Mouse (Mus musculus): ENCODE results near the gene Rpl9. TPM values are rescaled to one million over a fixed set of nuclear protein-coding genes. Genes with fewer than 3 reads are reported as not detected.

The Rpl9 gene
- polyA plus RNA-seq, 1 experiment = 148 TPM

GRCm38 (mm10) chr5:65371551-65371950, 19.7 kb downstream of the Rpl9 start:
- H3K27ac ChIP-seq (ENCODE audit: control insufficient read depth, insufficient read depth, low read depth, low read length) = no peak overlapping the region
- no peaks in the 10 kb centered on the region for H3K27me3 ChIP-seq (ENCODE audit: control insufficient read depth, insufficient read depth, low read length)
- H3K4me1 ChIP-seq (ENCODE audit: control insufficient read depth, insufficient read depth, low read length) = no peaks in the 10 kb centered on the region
- no peak for TF ChIP-seq POLR2A (IDR thresholded peaks at IDR 0.05; ENCODE audit: control insufficient read depth, low read depth, low read length)
- no peak for TF ChIP-seq CTCF (IDR thresholded peaks at IDR 0.05; ENCODE audit: control insufficient read depth, insufficient read depth, insufficient replicate concordance, low read depth, low read length)
- H3K4me3 ChIP-seq (ENCODE audit: control insufficient read depth, low read depth, low read length) = peak overlapping the region; percentile 48; the same call in 1 of the 2 replicates
- H3K36me3 ChIP-seq (ENCODE audit: control insufficient read depth, insufficient read depth, low read length) = no peaks in the 10 kb centered on the region

- H3K27me3 ChIP-seq (ENCODE audit: control insufficient read depth, insufficient read depth, low read length) = no peaks in the 10 kb centered on the region
- TF ChIP-seq CTCF (IDR thresholded peaks at IDR 0.05; ENCODE audit: control insufficient read depth, insufficient read depth, insufficient replicate concordance, low read depth, low read length) (no peak), POLR2A (IDR thresholded peaks at IDR 0.05; ENCODE audit: control insufficient read depth, low read depth, low read length) (no peak)
- no peaks in the 10 kb centered on the region for H3K4me1 ChIP-seq (ENCODE audit: control insufficient read depth, insufficient read depth, low read length)
- no peak overlapping the region for H3K4me3 ChIP-seq (ENCODE audit: control insufficient read depth, low read depth, low read length)
- no peak overlapping the region for H3K27ac ChIP-seq (ENCODE audit: control insufficient read depth, insufficient read depth, low read depth, low read length)
- H3K36me3 ChIP-seq (ENCODE audit: control insufficient read depth, insufficient read depth, low read length) = no peaks in the 10 kb centered on the region
These were observed 23.4 kb downstream of the Rpl9 start for GRCm38 (mm10) chr5:65367837-65368236.

GRCm38 (mm10) chr5:65357771-65358170, 33.5 kb downstream of the Rpl9 start:
- H3K27me3 ChIP-seq (ENCODE audit: control insufficient read depth, insufficient read depth, low read length) = no peaks in the 10 kb centered on the region
- no peak overlapping the region for H3K27ac ChIP-seq (ENCODE audit: control insufficient read depth, insufficient read depth, low read depth, low read length)
- no peak overlapping the region for H3K4me3 ChIP-seq (ENCODE audit: control insufficient read depth, low read depth, low read length)
- H3K36me3 ChIP-seq (ENCODE audit: control insufficient read depth, insufficient read depth, low read length) = no peaks in the 10 kb centered on the region
- H3K4me1 ChIP-seq (ENCODE audit: control insufficient read depth, insufficient read depth, low read length) = no peaks in the 10 kb centered on the region
- TF ChIP-seq POLR2A (IDR thresholded peaks at IDR 0.05; ENCODE audit: control insufficient read depth, low read depth, low read length) (no peak), CTCF (IDR thresholded peaks at IDR 0.05; ENCODE audit: control insufficient read depth, insufficient read depth, insufficient replicate concordance, low read depth, low read length) (no peak)

- TF ChIP-seq CTCF (IDR thresholded peaks at IDR 0.05; ENCODE audit: control insufficient read depth, insufficient read depth, insufficient replicate concordance, low read depth, low read length) (no peak), POLR2A (IDR thresholded peaks at IDR 0.05; ENCODE audit: control insufficient read depth, low read depth, low read length) (no peak)
- H3K36me3 ChIP-seq (ENCODE audit: control insufficient read depth, insufficient read depth, low read length) = no peaks in the 10 kb centered on the region
- H3K27me3 ChIP-seq (ENCODE audit: control insufficient read depth, insufficient read depth, low read length) = no peaks in the 10 kb centered on the region
- no peak overlapping the region for H3K27ac ChIP-seq (ENCODE audit: control insufficient read depth, insufficient read depth, low read depth, low read length)
- H3K4me3 ChIP-seq (ENCODE audit: control insufficient read depth, low read depth, low read length) = no peak overlapping the region
- H3K4me1 ChIP-seq (ENCODE audit: control insufficient read depth, insufficient read depth, low read length) = no peaks in the 10 kb centered on the region
These were observed 34.4 kb downstream of the Rpl9 start for GRCm38 (mm10) chr5:65356851-65357250.

GRCm38 (mm10) chr5:65354985-65355384, 36.3 kb downstream of the Rpl9 start:
- TF ChIP-seq POLR2A (IDR thresholded peaks at IDR 0.05; ENCODE audit: control insufficient read depth, low read depth, low read length) = no peak
- no peak; the same call in 1 of the 2 replicates for TF ChIP-seq CTCF (IDR thresholded peaks at IDR 0.05; ENCODE audit: control insufficient read depth, insufficient read depth, insufficient replicate concordance, low read depth, low read length)
- Histone ChIP-seq H3K27me3 (ENCODE audit: control insufficient read depth, insufficient read depth, low read length) (no peaks in the 10 kb centered on the region), H3K36me3 (ENCODE audit: control insufficient read depth, insufficient read depth, low read length) (no peaks in the 10 kb centered on the region), H3K4me1 (ENCODE audit: control insufficient read depth, insufficient read depth, low read length) (no peaks in the 10 kb centered on the region), H3K4me3 (ENCODE audit: control insufficient read depth, low read depth, low read length) (no peak overlapping the region), H3K27ac (ENCODE audit: control insufficient read depth, insufficient read depth, low read depth, low read length) (no peak overlapping the region)

GRCm38 (mm10) chr5:65354097-65354496, 37.1 kb downstream of the Rpl9 start:
- H3K4me1 ChIP-seq (ENCODE audit: control insufficient read depth, insufficient read depth, low read length) = no peaks in the 10 kb centered on the region
- H3K4me3 ChIP-seq (ENCODE audit: control insufficient read depth, low read depth, low read length) = no peak overlapping the region
- TF ChIP-seq POLR2A (IDR thresholded peaks at IDR 0.05; ENCODE audit: control insufficient read depth, low read depth, low read length) (no peak), CTCF (IDR thresholded peaks at IDR 0.05; ENCODE audit: control insufficient read depth, insufficient read depth, insufficient replicate concordance, low read depth, low read length) (no peak)
- no peaks in the 10 kb centered on the region for H3K36me3 ChIP-seq (ENCODE audit: control insufficient read depth, insufficient read depth, low read length)
- no peak overlapping the region for H3K27ac ChIP-seq (ENCODE audit: control insufficient read depth, insufficient read depth, low read depth, low read length)
- no peaks in the 10 kb centered on the region for H3K27me3 ChIP-seq (ENCODE audit: control insufficient read depth, insufficient read depth, low read length)

- no peaks in the 10 kb centered on the region for H3K36me3 ChIP-seq (ENCODE audit: control insufficient read depth, insufficient read depth, low read length)
- H3K4me1 ChIP-seq (ENCODE audit: control insufficient read depth, insufficient read depth, low read length) = peaks cover 5% of the 10 kb centered on the region
- H3K4me3 ChIP-seq (ENCODE audit: control insufficient read depth, low read depth, low read length) = no peak overlapping the region
- TF ChIP-seq POLR2A (IDR thresholded peaks at IDR 0.05; ENCODE audit: control insufficient read depth, low read depth, low read length) = no peak
- TF ChIP-seq CTCF (IDR thresholded peaks at IDR 0.05; ENCODE audit: control insufficient read depth, insufficient read depth, insufficient replicate concordance, low read depth, low read length) = no peak
- H3K27ac ChIP-seq (ENCODE audit: control insufficient read depth, insufficient read depth, low read depth, low read length) = no peak overlapping the region
- no peaks in the 10 kb centered on the region for H3K27me3 ChIP-seq (ENCODE audit: control insufficient read depth, insufficient read depth, low read length)
These were observed 40.7 kb downstream of the Rpl9 start for GRCm38 (mm10) chr5:65350508-65350907.

- no peak for TF ChIP-seq CTCF (IDR thresholded peaks at IDR 0.05; ENCODE audit: control insufficient read depth, insufficient read depth, insufficient replicate concordance, low read depth, low read length)
- no peak for TF ChIP-seq POLR2A (IDR thresholded peaks at IDR 0.05; ENCODE audit: control insufficient read depth, low read depth, low read length)
- peaks cover 5% of the 10 kb centered on the region for H3K4me1 ChIP-seq (ENCODE audit: control insufficient read depth, insufficient read depth, low read length)
- H3K27ac ChIP-seq (ENCODE audit: control insufficient read depth, insufficient read depth, low read depth, low read length) = no peak within 1 kb of the TSS
- H3K27me3 ChIP-seq (ENCODE audit: control insufficient read depth, insufficient read depth, low read length) = no peaks in the 10 kb centered on the region
- H3K4me3 ChIP-seq (ENCODE audit: control insufficient read depth, low read depth, low read length) = peak within 1 kb of the TSS; percentile 53
- H3K36me3 ChIP-seq (ENCODE audit: control insufficient read depth, insufficient read depth, low read length) = no peaks in the 10 kb centered on the region
These were observed 43.1 kb downstream of the Rpl9 start, which contains the start of gene Klb for GRCm38 (mm10) chr5:65348168-65348567. Gene Klb, plus strand, starts transcription at chr5:65348314.
